Mouse (Mus musculus): ENCODE data around the gene Sik3. TPM values are rescaled to one million over a fixed set of nuclear protein-coding genes. Genes with fewer than 3 reads are reported as not detected.

Gene Sik3
- polyA plus RNA-seq, 1 experiment from 2014 or later = 5.7 TPM

DNA sequence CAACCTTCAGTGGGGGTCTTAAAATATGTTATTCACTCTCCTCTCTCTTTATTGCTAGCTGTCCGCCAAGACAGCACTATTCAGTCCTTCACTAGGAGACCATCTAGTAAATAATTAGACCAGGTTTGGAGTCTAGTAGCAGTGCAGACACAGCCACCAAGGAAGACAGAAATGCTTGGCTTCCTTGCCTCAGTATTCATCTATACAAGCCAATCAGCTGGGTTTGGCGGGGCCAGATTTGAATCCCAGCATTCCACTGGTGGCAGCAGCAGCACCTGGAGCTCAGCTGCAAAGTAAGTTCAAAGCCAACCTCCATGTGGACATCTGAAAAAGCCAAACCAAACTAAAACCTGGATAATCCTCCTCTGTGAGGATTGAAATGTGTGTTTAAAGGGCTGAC lies 47.6 kb downstream of the Sik3 start:
- H3K4me1 ChIP-seq (ENCODE audit: control insufficient read depth, insufficient read depth, low read length) = no peaks in the 10 kb centered on the region
- no peak overlapping the region for H3K4me3 ChIP-seq (replicated peaks; ENCODE audit: low read length)
- H3K9ac ChIP-seq (ENCODE audit: low read length) = no peak overlapping the region
- no peak overlapping the region for H3K4me2 ChIP-seq (ENCODE audit: low read depth, low read length)
- H3K9me3 ChIP-seq (replicated peaks; ENCODE audit: control insufficient read depth, low read length) = no peaks in the 10 kb centered on the region
- WGBS = 83% methylated on average over 2 of the region's 2 CpGs
- H3K27ac ChIP-seq (ENCODE audit: low read length) = no peak overlapping the region
- ATAC-seq (ENCODE audit: insufficient read depth, low FRiP score) = no peak
- H3K27me3 ChIP-seq (ENCODE audit: control insufficient read depth, insufficient read depth, low read length) = no peaks in the 10 kb centered on the region
- H3K36me3 ChIP-seq (ENCODE audit: control insufficient read depth, insufficient read depth, low read length) = no peaks in the 10 kb centered on the region

DNA sequence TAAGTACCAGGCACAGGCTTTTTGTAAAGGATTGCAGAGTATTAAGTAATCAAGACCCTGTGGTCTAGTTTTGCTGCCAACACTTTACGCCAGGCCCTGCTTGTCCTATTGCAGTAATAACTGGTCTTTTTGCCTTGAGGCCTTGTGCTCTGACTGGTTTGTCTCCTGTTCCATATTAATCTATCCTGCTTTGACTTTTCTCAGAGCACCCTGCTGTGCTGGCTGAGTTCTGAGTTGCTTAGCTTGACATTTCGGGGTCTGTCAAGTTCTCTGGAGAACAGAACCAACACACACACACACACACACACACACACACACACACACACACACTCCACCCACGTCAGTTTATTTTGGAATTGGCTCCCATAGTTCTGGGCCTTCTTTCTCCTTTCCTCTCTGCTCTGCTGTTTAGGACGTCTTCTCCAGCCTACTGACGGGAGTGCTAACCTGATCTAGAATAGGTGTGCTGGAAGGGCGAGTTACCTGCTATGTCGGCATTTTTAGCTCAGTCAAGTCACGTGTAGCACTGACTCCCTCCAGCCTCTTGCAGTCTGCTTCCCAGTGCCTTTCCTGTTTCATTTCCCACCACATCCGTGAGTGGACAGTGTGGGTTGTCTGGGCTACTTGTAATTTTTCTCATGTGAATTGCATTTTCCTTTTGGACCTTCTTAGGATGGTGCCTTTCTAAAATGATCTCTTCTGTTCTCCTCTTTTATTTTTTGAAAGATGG lies 49.2 kb downstream of the Sik3 start:
- no peaks in the 10 kb centered on the region for H3K27me3 ChIP-seq (ENCODE audit: control insufficient read depth, insufficient read depth, low read length)
- no peak overlapping the region for H3K9ac ChIP-seq (ENCODE audit: low read length)
- no peak overlapping the region for H3K4me3 ChIP-seq (replicated peaks; ENCODE audit: low read length)
- no peak for ATAC-seq (ENCODE audit: insufficient read depth, low FRiP score)
- WGBS = 65% methylated on average over 9 of the region's 9 CpGs
- H3K36me3 ChIP-seq (ENCODE audit: control insufficient read depth, insufficient read depth, low read length) = no peaks in the 10 kb centered on the region
- peaks cover 3% of the 10 kb centered on the region; the same call in 1 of the 2 replicates for H3K4me1 ChIP-seq (ENCODE audit: control insufficient read depth, insufficient read depth, low read length)
- H3K4me2 ChIP-seq (ENCODE audit: low read depth, low read length) = no peak overlapping the region
- no peak overlapping the region for H3K27ac ChIP-seq (ENCODE audit: low read length)
- H3K9me3 ChIP-seq (replicated peaks; ENCODE audit: control insufficient read depth, low read length) = no peaks in the 10 kb centered on the region

DNA sequence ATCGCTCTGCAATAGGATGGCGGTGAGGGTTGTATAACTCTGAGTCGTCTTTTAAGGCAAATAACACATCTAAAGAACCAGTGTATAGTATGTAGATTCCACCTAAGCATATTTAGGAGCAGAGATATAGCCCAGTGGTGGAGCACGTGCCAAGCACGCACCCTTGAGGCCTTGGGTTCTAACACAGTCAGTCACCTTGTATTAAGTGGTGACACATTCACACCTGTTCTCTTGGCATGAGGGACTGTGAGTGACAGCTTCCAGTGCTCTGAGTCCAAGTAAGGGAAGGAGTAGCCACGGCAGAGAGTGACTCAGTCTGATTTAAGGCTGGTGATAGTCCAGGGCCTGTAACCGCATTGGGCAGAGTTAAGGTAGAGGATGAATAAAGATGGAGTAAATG lies 51.7 kb downstream of the Sik3 start:
- Histone ChIP-seq H3K36me3 (ENCODE audit: control insufficient read depth, insufficient read depth, low read length) (no peaks in the 10 kb centered on the region), H3K9ac (ENCODE audit: low read length) (no peak overlapping the region), H3K4me3 (replicated peaks; ENCODE audit: low read length) (no peak overlapping the region), H3K27ac (ENCODE audit: low read length) (no peak overlapping the region), H3K27me3 (ENCODE audit: control insufficient read depth, insufficient read depth, low read length) (no peaks in the 10 kb centered on the region), H3K9me3 (replicated peaks; ENCODE audit: control insufficient read depth, low read length) (no peaks in the 10 kb centered on the region), H3K4me2 (ENCODE audit: low read depth, low read length) (no peak overlapping the region), H3K4me1 (ENCODE audit: control insufficient read depth, insufficient read depth, low read length) (peaks cover 14% of the 10 kb centered on the region)
- 92% methylated on average over 7 of the region's 7 CpGs for WGBS
- ATAC-seq (ENCODE audit: insufficient read depth, low FRiP score) = no peak

DNA sequence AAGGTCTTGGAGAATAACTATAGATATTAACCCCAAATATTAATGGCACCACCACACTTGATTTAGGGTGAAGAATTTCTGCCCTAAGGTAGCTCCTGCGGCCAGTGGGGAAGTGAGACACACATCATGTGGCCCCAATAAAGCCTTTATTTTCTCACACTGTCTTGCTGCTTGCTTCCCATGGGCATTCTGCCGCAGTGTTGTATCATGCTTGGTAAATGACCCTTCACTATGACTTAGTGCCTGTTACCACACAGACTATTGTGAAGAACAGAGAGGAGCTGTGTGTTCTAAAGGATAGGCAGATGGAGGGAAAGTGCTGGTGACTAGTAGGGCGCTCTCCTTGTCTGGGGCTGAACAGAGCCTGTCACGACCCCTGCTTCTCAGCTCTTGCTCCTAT lies 54.1 kb downstream of the Sik3 start:
- no peak overlapping the region for H3K9ac ChIP-seq (ENCODE audit: low read length)
- ATAC-seq (ENCODE audit: insufficient read depth, low FRiP score) = no peak
- H3K4me3 ChIP-seq (replicated peaks; ENCODE audit: low read length) = no peak overlapping the region
- H3K36me3 ChIP-seq (ENCODE audit: control insufficient read depth, insufficient read depth, low read length) = no peaks in the 10 kb centered on the region
- 71% methylated on average over 4 of the region's 4 CpGs for WGBS
- H3K9me3 ChIP-seq (replicated peaks; ENCODE audit: control insufficient read depth, low read length) = no peaks in the 10 kb centered on the region
- no peak overlapping the region for H3K4me2 ChIP-seq (ENCODE audit: low read depth, low read length)
- H3K4me1 ChIP-seq (ENCODE audit: control insufficient read depth, insufficient read depth, low read length) = peaks cover 19% of the 10 kb centered on the region
- H3K27ac ChIP-seq (ENCODE audit: low read length) = no peak overlapping the region
- no peaks in the 10 kb centered on the region for H3K27me3 ChIP-seq (ENCODE audit: control insufficient read depth, insufficient read depth, low read length)

DNA sequence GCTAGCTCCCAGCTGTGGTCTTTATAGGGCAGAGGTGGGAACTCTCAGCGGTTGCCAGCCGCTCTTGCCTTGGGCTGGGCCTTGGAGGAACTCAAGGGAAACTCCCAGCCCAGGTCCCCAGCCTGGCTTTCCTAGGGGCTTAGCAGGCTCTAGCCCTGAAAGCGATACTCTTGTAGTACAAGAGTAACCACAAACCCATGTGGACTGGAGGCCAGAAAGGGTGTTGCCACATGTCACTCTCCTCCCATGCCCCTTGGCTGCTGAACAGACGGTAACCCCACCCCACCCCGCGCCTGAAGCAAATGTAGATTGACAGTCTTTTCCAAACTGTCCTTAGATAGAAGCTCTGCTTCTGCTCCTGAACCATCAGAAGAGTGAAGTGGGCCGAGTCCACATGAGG lies 55.1 kb downstream of the Sik3 start:
- no peaks in the 10 kb centered on the region for H3K9me3 ChIP-seq (replicated peaks; ENCODE audit: control insufficient read depth, low read length)
- H3K9ac ChIP-seq (ENCODE audit: low read length) = no peak overlapping the region
- H3K27me3 ChIP-seq (ENCODE audit: control insufficient read depth, insufficient read depth, low read length) = no peaks in the 10 kb centered on the region
- no peaks in the 10 kb centered on the region for H3K36me3 ChIP-seq (ENCODE audit: control insufficient read depth, insufficient read depth, low read length)
- H3K27ac ChIP-seq (ENCODE audit: low read length) = peak overlapping the region; percentile 39; the same call in 1 of the 2 replicates
- peak; percentile 67; the same call in 1 of the 2 replicates for ATAC-seq (ENCODE audit: insufficient read depth, low FRiP score)
- H3K4me2 ChIP-seq (ENCODE audit: low read depth, low read length) = no peak overlapping the region
- peaks cover 19% of the 10 kb centered on the region for H3K4me1 ChIP-seq (ENCODE audit: control insufficient read depth, insufficient read depth, low read length)
- WGBS = 45% methylated on average over 7 of the region's 7 CpGs
- no peak overlapping the region for H3K4me3 ChIP-seq (replicated peaks; ENCODE audit: low read length)

DNA sequence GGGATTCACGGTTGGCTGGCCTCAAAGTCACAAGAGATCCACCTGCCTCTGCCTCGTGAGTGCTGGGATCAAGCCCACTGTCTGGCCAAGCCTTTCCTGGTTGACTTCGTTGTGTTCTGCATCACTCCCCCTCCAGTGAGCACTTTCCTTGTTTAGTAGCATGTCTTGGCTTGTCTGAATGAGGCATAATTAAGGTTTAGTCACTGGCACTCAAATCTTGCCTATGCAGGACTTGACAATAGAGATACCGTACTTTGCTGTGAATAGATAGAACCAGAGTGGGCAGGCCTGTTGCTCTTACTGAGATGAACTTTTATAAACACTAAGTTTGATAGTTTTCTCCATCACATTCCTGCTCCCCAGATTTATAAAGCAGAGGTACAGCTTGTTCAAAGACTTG lies 56.4 kb downstream of the Sik3 start:
- Histone ChIP-seq H3K36me3 (ENCODE audit: control insufficient read depth, insufficient read depth, low read length) (no peaks in the 10 kb centered on the region), H3K4me1 (ENCODE audit: control insufficient read depth, insufficient read depth, low read length) (peaks cover 19% of the 10 kb centered on the region), H3K9me3 (replicated peaks; ENCODE audit: control insufficient read depth, low read length) (no peaks in the 10 kb centered on the region), H3K4me2 (ENCODE audit: low read depth, low read length) (no peak overlapping the region), H3K9ac (ENCODE audit: low read length) (no peak overlapping the region), H3K27me3 (ENCODE audit: control insufficient read depth, insufficient read depth, low read length) (no peaks in the 10 kb centered on the region), H3K4me3 (replicated peaks; ENCODE audit: low read length) (no peak overlapping the region), H3K27ac (ENCODE audit: low read length) (peak overlapping the region; percentile 8; the same call in 1 of the 2 replicates)
- no peak for ATAC-seq (ENCODE audit: insufficient read depth, low FRiP score)
- WGBS = 73% methylated on average over 4 of the region's 4 CpGs

DNA sequence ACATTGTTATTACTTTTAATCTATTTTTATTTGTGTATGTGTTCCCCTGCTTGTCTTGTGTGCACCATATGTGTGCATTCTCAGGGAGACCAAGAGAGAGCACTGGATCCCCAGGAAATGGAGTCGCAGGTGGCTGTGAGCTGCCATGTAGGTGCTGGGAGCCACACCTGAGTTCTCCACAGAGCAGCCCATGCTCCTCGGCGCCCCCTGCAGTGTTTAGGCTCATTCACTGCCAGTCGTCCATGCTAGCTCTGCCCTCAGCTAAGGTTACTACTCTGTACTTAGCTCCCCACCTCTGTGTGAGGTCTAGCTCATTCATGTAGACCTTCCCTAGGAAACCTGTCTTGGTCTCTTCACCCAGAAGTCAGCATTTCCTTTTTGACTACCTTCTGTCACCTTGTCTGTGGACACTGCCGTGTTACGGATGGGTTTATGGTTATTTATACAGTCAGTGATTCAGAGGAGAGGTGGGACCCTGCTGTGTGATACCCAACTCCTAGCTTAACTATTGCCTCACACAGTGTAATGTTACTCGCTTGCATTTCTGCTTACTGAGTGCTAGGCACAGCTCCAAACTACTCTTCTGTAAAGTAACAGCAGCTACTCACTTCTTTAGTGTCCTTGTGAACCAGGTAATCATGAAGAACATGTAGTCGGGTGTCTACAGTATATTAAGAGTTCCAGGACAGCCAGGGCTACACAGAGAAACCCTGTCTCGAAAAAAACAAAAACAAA lies 59.6 kb downstream of the Sik3 start:
- WGBS = 63% methylated on average over 9 of the region's 9 CpGs
- Histone ChIP-seq H3K9ac (ENCODE audit: low read length) (no peak overlapping the region), H3K9me3 (replicated peaks; ENCODE audit: control insufficient read depth, low read length) (no peaks in the 10 kb centered on the region), H3K4me2 (ENCODE audit: low read depth, low read length) (no peak overlapping the region), H3K4me1 (ENCODE audit: control insufficient read depth, insufficient read depth, low read length) (peaks cover 12% of the 10 kb centered on the region), H3K36me3 (ENCODE audit: control insufficient read depth, insufficient read depth, low read length) (no peaks in the 10 kb centered on the region), H3K27me3 (ENCODE audit: control insufficient read depth, insufficient read depth, low read length) (no peaks in the 10 kb centered on the region), H3K27ac (ENCODE audit: low read length) (no peak overlapping the region), H3K4me3 (replicated peaks; ENCODE audit: low read length) (no peak overlapping the region)
- no peak for ATAC-seq (ENCODE audit: insufficient read depth, low FRiP score)

DNA sequence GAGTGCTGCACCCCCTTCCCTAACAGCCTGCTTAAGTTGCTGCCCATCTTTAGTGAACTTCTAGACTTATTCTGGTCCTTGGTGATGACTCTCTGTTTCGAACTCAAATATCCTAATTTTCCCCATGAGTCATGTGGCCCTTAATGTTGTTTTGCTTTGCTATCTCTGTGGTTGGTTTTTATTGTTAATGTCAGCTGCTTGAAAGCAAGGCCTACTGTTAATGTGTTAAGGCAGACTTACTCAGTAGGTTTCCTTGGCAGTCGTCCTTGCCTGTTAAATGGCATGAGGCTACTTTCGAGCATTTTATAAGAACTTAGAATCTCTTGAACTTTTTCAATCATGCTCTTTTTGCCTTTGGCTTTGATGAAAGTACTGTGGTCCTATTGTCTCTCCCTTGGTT lies 60.8 kb downstream of the Sik3 start:
- no peak for ATAC-seq (ENCODE audit: insufficient read depth, low FRiP score)
- 85% methylated on average over 3 of the region's 3 CpGs for WGBS
- Histone ChIP-seq H3K36me3 (ENCODE audit: control insufficient read depth, insufficient read depth, low read length) (no peaks in the 10 kb centered on the region), H3K9me3 (replicated peaks; ENCODE audit: control insufficient read depth, low read length) (no peaks in the 10 kb centered on the region), H3K27me3 (ENCODE audit: control insufficient read depth, insufficient read depth, low read length) (no peaks in the 10 kb centered on the region), H3K4me1 (ENCODE audit: control insufficient read depth, insufficient read depth, low read length) (peaks cover 5% of the 10 kb centered on the region; the same call in 1 of the 2 replicates), H3K27ac (ENCODE audit: low read length) (no peak overlapping the region), H3K4me3 (replicated peaks; ENCODE audit: low read length) (no peak overlapping the region), H3K4me2 (ENCODE audit: low read depth, low read length) (no peak overlapping the region), H3K9ac (ENCODE audit: low read length) (no peak overlapping the region)

DNA sequence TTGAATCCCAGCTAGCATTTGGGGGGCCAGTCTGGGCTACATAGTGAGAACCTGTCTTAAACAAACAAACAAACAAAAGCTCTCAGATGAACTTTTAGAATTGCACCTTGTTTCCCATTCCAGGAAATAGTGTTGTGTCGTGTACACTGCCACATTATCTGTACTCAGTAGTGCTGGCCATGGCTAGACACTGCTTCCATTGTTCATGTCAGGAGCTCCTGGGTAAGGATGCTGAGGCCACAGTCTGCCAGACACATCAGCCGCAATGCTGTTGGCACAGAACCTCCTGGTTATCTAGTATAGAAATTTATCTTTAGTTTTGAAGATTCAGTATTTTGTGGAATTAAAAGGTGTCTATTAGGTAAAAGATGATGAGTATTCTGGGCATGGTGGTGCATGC lies 63.0 kb downstream of the Sik3 start:
- Histone ChIP-seq H3K36me3 (ENCODE audit: control insufficient read depth, insufficient read depth, low read length) (no peaks in the 10 kb centered on the region), H3K4me3 (replicated peaks; ENCODE audit: low read length) (no peak overlapping the region), H3K27ac (ENCODE audit: low read length) (no peak overlapping the region), H3K9ac (ENCODE audit: low read length) (no peak overlapping the region), H3K27me3 (ENCODE audit: control insufficient read depth, insufficient read depth, low read length) (no peaks in the 10 kb centered on the region), H3K4me2 (ENCODE audit: low read depth, low read length) (no peak overlapping the region), H3K9me3 (replicated peaks; ENCODE audit: control insufficient read depth, low read length) (no peaks in the 10 kb centered on the region), H3K4me1 (ENCODE audit: control insufficient read depth, insufficient read depth, low read length) (no peaks in the 10 kb centered on the region)
- ATAC-seq (ENCODE audit: insufficient read depth, low FRiP score) = no peak
- WGBS = 77% methylated on average over 2 of the region's 2 CpGs
